Mouse (Mus musculus): ENCODE measurements around the gene Snrpd3. TPM values are rescaled to one million over a fixed set of nuclear protein-coding genes. Genes with fewer than 3 reads are reported as not detected.

Snrpd3 gene
- polyA plus RNA-seq, 1 experiment from 2014 or later, result 256 TPM

GRCm38 (mm10) chr10:75552106-75552505 lies 34.8 kb downstream of the Snrpd3 start:
- Histone ChIP-seq H3K36me3 (ENCODE audit: control insufficient read depth, insufficient read depth, low read length) (no peaks in the 10 kb centered on the region), H3K4me3 (ENCODE audit: low read depth, low read length) (no peak overlapping the region), H3K9ac (ENCODE audit: low read length) (no peak overlapping the region), H3K4me2 (ENCODE audit: low read depth, severe bottlenecking) (no peak overlapping the region), H3K27ac (replicated peaks; ENCODE audit: low read depth, low read length) (no peak overlapping the region), H3K9me3 (ENCODE audit: control insufficient read depth, low read length) (no peaks in the 10 kb centered on the region), H3K27me3 (ENCODE audit: control insufficient read depth, insufficient read depth, low read length) (no peaks in the 10 kb centered on the region), H3K4me1 (ENCODE audit: control insufficient read depth, insufficient read depth, low read length) (peaks cover 4% of the 10 kb centered on the region; the same call in 1 of the 2 replicates)
- ATAC-seq (ENCODE audit: insufficient number of reproducible peaks, low FRiP score, low TSS enrichment, low read depth), result no peak
- 52% methylated on average over 2 of the region's 2 CpGs for WGBS
- DNase-seq (ENCODE audit: low spot score), result no peak

GRCm38 (mm10) chr10:75552701-75553450 lies 35.5 kb downstream of the Snrpd3 start:
- no peak for ATAC-seq (ENCODE audit: insufficient number of reproducible peaks, low FRiP score, low TSS enrichment, low read depth)
- Histone ChIP-seq H3K27me3 (ENCODE audit: control insufficient read depth, insufficient read depth, low read length) (no peaks in the 10 kb centered on the region), H3K4me3 (ENCODE audit: low read depth, low read length) (no peak overlapping the region), H3K4me2 (ENCODE audit: low read depth, severe bottlenecking) (no peak overlapping the region), H3K9ac (ENCODE audit: low read length) (no peak overlapping the region), H3K4me1 (ENCODE audit: control insufficient read depth, insufficient read depth, low read length) (peaks cover 4% of the 10 kb centered on the region; the same call in 1 of the 2 replicates), H3K9me3 (ENCODE audit: control insufficient read depth, low read length) (no peaks in the 10 kb centered on the region), H3K27ac (replicated peaks; ENCODE audit: low read depth, low read length) (no peak overlapping the region), H3K36me3 (ENCODE audit: control insufficient read depth, insufficient read depth, low read length) (no peaks in the 10 kb centered on the region)
- WGBS, result 62% methylated on average over 13 of the region's 13 CpGs
- no peak for DNase-seq (ENCODE audit: low spot score)

- H3K4me1 ChIP-seq (ENCODE audit: control insufficient read depth, insufficient read depth, low read length), result peaks cover 8% of the 10 kb centered on the region
- DNase-seq (ENCODE audit: low spot score) (no peak), ATAC-seq (ENCODE audit: insufficient number of reproducible peaks, low FRiP score, low TSS enrichment, low read depth) (no peak)
- H3K4me3 ChIP-seq (ENCODE audit: low read depth, low read length), result no peak overlapping the region
- no peak overlapping the region for H3K4me2 ChIP-seq (ENCODE audit: low read depth, severe bottlenecking)
- no peak overlapping the region for H3K9ac ChIP-seq (ENCODE audit: low read length)
- no peaks in the 10 kb centered on the region for H3K9me3 ChIP-seq (ENCODE audit: control insufficient read depth, low read length)
- WGBS, result 95% methylated on average over 8 of the region's 8 CpGs
- H3K36me3 ChIP-seq (ENCODE audit: control insufficient read depth, insufficient read depth, low read length), result no peaks in the 10 kb centered on the region
- H3K27me3 ChIP-seq (ENCODE audit: control insufficient read depth, insufficient read depth, low read length), result peaks cover 2% of the 10 kb centered on the region; the same call in 1 of the 2 replicates
- H3K27ac ChIP-seq (replicated peaks; ENCODE audit: low read depth, low read length), result no peak overlapping the region
Observed at GRCm38 (mm10) chr10:75554090-75554489, 36.7 kb downstream of the Snrpd3 start.

GRCm38 (mm10) chr10:75555557-75555956 lies 38.2 kb downstream of the Snrpd3 start:
- 71% methylated on average over 6 of the region's 6 CpGs for WGBS
- no peak for DNase-seq (ENCODE audit: low spot score)

GRCm38 (mm10) chr10:75556026-75556425 lies 38.7 kb downstream of the Snrpd3 start:
- Histone ChIP-seq H3K9ac (ENCODE audit: low read length) (no peak overlapping the region), H3K4me2 (ENCODE audit: low read depth, severe bottlenecking) (no peak overlapping the region), H3K9me3 (ENCODE audit: control insufficient read depth, low read length) (no peaks in the 10 kb centered on the region), H3K4me3 (ENCODE audit: low read depth, low read length) (no peak overlapping the region), H3K4me1 (ENCODE audit: control insufficient read depth, insufficient read depth, low read length) (peaks cover 17% of the 10 kb centered on the region), H3K36me3 (ENCODE audit: control insufficient read depth, insufficient read depth, low read length) (no peaks in the 10 kb centered on the region), H3K27me3 (ENCODE audit: control insufficient read depth, insufficient read depth, low read length) (peaks cover 7% of the 10 kb centered on the region; the same call in 1 of the 2 replicates), H3K27ac (replicated peaks; ENCODE audit: low read depth, low read length) (no peak overlapping the region)
- ATAC-seq (ENCODE audit: insufficient number of reproducible peaks, low FRiP score, low TSS enrichment, low read depth) (no peak), DNase-seq (ENCODE audit: low spot score) (no peak)
- 63% methylated on average over 9 of the region's 9 CpGs for WGBS

More at GRCm38 (mm10) chr10:75555557-75555956, 38.2 kb downstream of the Snrpd3 start:
- Histone ChIP-seq H3K4me1 (ENCODE audit: control insufficient read depth, insufficient read depth, low read length) (peaks cover 17% of the 10 kb centered on the region), H3K9me3 (ENCODE audit: control insufficient read depth, low read length) (no peaks in the 10 kb centered on the region), H3K36me3 (ENCODE audit: control insufficient read depth, insufficient read depth, low read length) (no peaks in the 10 kb centered on the region), H3K4me3 (ENCODE audit: low read depth, low read length) (no peak overlapping the region), H3K9ac (ENCODE audit: low read length) (no peak overlapping the region), H3K27ac (replicated peaks; ENCODE audit: low read depth, low read length) (no peak overlapping the region), H3K4me2 (ENCODE audit: low read depth, severe bottlenecking) (no peak overlapping the region), H3K27me3 (ENCODE audit: control insufficient read depth, insufficient read depth, low read length) (peaks cover 6% of the 10 kb centered on the region; the same call in 1 of the 2 replicates)
- no peak for ATAC-seq (ENCODE audit: insufficient number of reproducible peaks, low FRiP score, low TSS enrichment, low read depth)

GRCm38 (mm10) chr10:75558515-75558914 lies 41.2 kb downstream of the Snrpd3 start:
- Histone ChIP-seq H3K27me3 (ENCODE audit: control insufficient read depth, insufficient read depth, low read length) (peaks cover 9% of the 10 kb centered on the region; the same call in 1 of the 2 replicates), H3K4me2 (ENCODE audit: low read depth, severe bottlenecking) (0 out of 2 replicates have a peak overlapping the region, but pooled peaks have one; percentile 22), H3K4me1 (ENCODE audit: control insufficient read depth, insufficient read depth, low read length) (peaks cover 14% of the 10 kb centered on the region), H3K4me3 (ENCODE audit: low read depth, low read length) (no peak overlapping the region), H3K9me3 (ENCODE audit: control insufficient read depth, low read length) (no peaks in the 10 kb centered on the region), H3K9ac (ENCODE audit: low read length) (no peak overlapping the region), H3K36me3 (ENCODE audit: control insufficient read depth, insufficient read depth, low read length) (no peaks in the 10 kb centered on the region), H3K27ac (replicated peaks; ENCODE audit: low read depth, low read length) (no peak overlapping the region)
- ATAC-seq (ENCODE audit: insufficient number of reproducible peaks, low FRiP score, low TSS enrichment, low read depth) (no peak), DNase-seq (ENCODE audit: low spot score) (no peak)
- WGBS, result 22% methylated on average over 3 of the region's 3 CpGs

GRCm38 (mm10) chr10:75559041-75559675 lies 41.8 kb downstream of the Snrpd3 start:
- peak overlapping the region; percentile 44 for H3K4me3 ChIP-seq (ENCODE audit: low read depth, low read length)
- H3K9ac ChIP-seq (ENCODE audit: low read length), result no peak overlapping the region
- no peak overlapping the region for H3K27ac ChIP-seq (replicated peaks; ENCODE audit: low read depth, low read length)
- ATAC-seq (ENCODE audit: insufficient number of reproducible peaks, low FRiP score, low TSS enrichment, low read depth) (no peak; the same call in 1 of the 2 replicates), DNase-seq (ENCODE audit: low spot score) (no peak)
- peaks cover 14% of the 10 kb centered on the region for H3K4me1 ChIP-seq (ENCODE audit: control insufficient read depth, insufficient read depth, low read length)
- H3K4me2 ChIP-seq (ENCODE audit: low read depth, severe bottlenecking), result peak overlapping the region; percentile 96
- H3K36me3 ChIP-seq (ENCODE audit: control insufficient read depth, insufficient read depth, low read length), result no peaks in the 10 kb centered on the region
- peaks cover 9% of the 10 kb centered on the region; the same call in 1 of the 2 replicates for H3K27me3 ChIP-seq (ENCODE audit: control insufficient read depth, insufficient read depth, low read length)
- no peaks in the 10 kb centered on the region for H3K9me3 ChIP-seq (ENCODE audit: control insufficient read depth, low read length)
- WGBS, result 7% methylated on average over 14 of the region's 14 CpGs

GRCm38 (mm10) chr10:75559676-75560548 lies 42.6 kb downstream of the Snrpd3 start, which contains the start of gene Lrrc75b:
Gene Lrrc75b, minus strand, starts transcription at chr10:75560330.
- ATAC-seq (ENCODE audit: insufficient number of reproducible peaks, low FRiP score, low TSS enrichment, low read depth) (peak; percentile 14; the same call in 1 of the 2 replicates), DNase-seq (ENCODE audit: low spot score) (peak; percentile 63)
- Histone ChIP-seq H3K36me3 (ENCODE audit: control insufficient read depth, insufficient read depth, low read length) (no peaks in the 10 kb centered on the region), H3K9ac (ENCODE audit: low read length) (peak within 1 kb of the TSS; percentile 71), H3K4me3 (ENCODE audit: low read depth, low read length) (peak within 1 kb of the TSS; percentile 44), H3K9me3 (ENCODE audit: control insufficient read depth, low read length) (no peaks in the 10 kb centered on the region), H3K4me1 (ENCODE audit: control insufficient read depth, insufficient read depth, low read length) (peaks cover 14% of the 10 kb centered on the region), H3K27me3 (ENCODE audit: control insufficient read depth, insufficient read depth, low read length) (peaks cover 9% of the 10 kb centered on the region; the same call in 1 of the 2 replicates), H3K4me2 (ENCODE audit: low read depth, severe bottlenecking) (peak within 1 kb of the TSS; percentile 96), H3K27ac (replicated peaks; ENCODE audit: low read depth, low read length) (no peak within 1 kb of the TSS)
- WGBS, result under 1% methylated on average over 73 of the region's 75 CpGs

All from limb, embryonic 11.5 days (tissue).